Mouse (Mus musculus): ENCODE results near the gene Ccr7. TPM values are rescaled to one million over a fixed set of nuclear protein-coding genes. Genes with fewer than 3 reads are reported as not detected.

The Ccr7 gene
- polyA plus RNA-seq, 1 experiment from 2014 or later: 0.33 TPM

GRCm38 (mm10) chr11:99144940-99145339 lies 9.9 kb downstream of the Ccr7 start:
- Histone ChIP-seq H3K4me1 (ENCODE audit: control insufficient read depth, insufficient read depth, low read length) (peaks cover 61% of the 10 kb centered on the region), H3K27ac (replicated peaks; ENCODE audit: low read depth, low read length) (no peak overlapping the region), H3K9me3 (ENCODE audit: control insufficient read depth, low read length) (no peaks in the 10 kb centered on the region), H3K4me3 (ENCODE audit: low read depth, low read length) (no peak overlapping the region), H3K4me2 (ENCODE audit: low read depth, low read length) (no peak overlapping the region), H3K27me3 (replicated peaks; ENCODE audit: control insufficient read depth, insufficient read depth, low read length) (no peaks in the 10 kb centered on the region), H3K36me3 (ENCODE audit: control insufficient read depth, insufficient read depth, low read length) (no peaks in the 10 kb centered on the region), H3K9ac (ENCODE audit: low read depth, low read length) (no peak overlapping the region)
- ATAC-seq (ENCODE audit: low read depth) (no peak), DNase-seq (ENCODE audit: low spot score) (no peak)
- 87% methylated on average over 23 of the region's 23 CpGs for WGBS

- H3K4me3 ChIP-seq (ENCODE audit: low read depth, low read length): no peak overlapping the region
- whole genome bisulfite sequencing: 60% methylated on average over 5 of the region's 5 CpGs
- H3K4me2 ChIP-seq (ENCODE audit: low read depth, low read length): no peak overlapping the region
- H3K36me3 ChIP-seq (ENCODE audit: control insufficient read depth, insufficient read depth, low read length): no peaks in the 10 kb centered on the region
- no peak for ATAC-seq (ENCODE audit: low read depth)
- no peaks in the 10 kb centered on the region for H3K9me3 ChIP-seq (ENCODE audit: control insufficient read depth, low read length)
- no peak for DNase-seq (ENCODE audit: low spot score)
- no peaks in the 10 kb centered on the region for H3K27me3 ChIP-seq (replicated peaks; ENCODE audit: control insufficient read depth, insufficient read depth, low read length)
- H3K9ac ChIP-seq (ENCODE audit: low read depth, low read length): no peak overlapping the region
- H3K27ac ChIP-seq (replicated peaks; ENCODE audit: low read depth, low read length): no peak overlapping the region
- peaks cover 57% of the 10 kb centered on the region for H3K4me1 ChIP-seq (ENCODE audit: control insufficient read depth, insufficient read depth, low read length)
Observed at GRCm38 (mm10) chr11:99144456-99144855, 10.4 kb downstream of the Ccr7 start.

GRCm38 (mm10) chr11:99143123-99144082 lies 11.5 kb downstream of the Ccr7 start:
- no peaks in the 10 kb centered on the region for H3K27me3 ChIP-seq (replicated peaks; ENCODE audit: control insufficient read depth, insufficient read depth, low read length)
- peak overlapping the region; percentile 74 for H3K27ac ChIP-seq (replicated peaks; ENCODE audit: low read depth, low read length)
- DNase-seq (ENCODE audit: low spot score) (peak; percentile 54), ATAC-seq (ENCODE audit: low read depth) (no peak)
- no peaks in the 10 kb centered on the region for H3K36me3 ChIP-seq (ENCODE audit: control insufficient read depth, insufficient read depth, low read length)
- peaks cover 52% of the 10 kb centered on the region for H3K4me1 ChIP-seq (ENCODE audit: control insufficient read depth, insufficient read depth, low read length)
- no peaks in the 10 kb centered on the region for H3K9me3 ChIP-seq (ENCODE audit: control insufficient read depth, low read length)
- no peak overlapping the region; the same call in 1 of the 2 replicates for H3K4me2 ChIP-seq (ENCODE audit: low read depth, low read length)
- WGBS: 48% methylated on average over 16 of the region's 16 CpGs
- H3K4me3 ChIP-seq (ENCODE audit: low read depth, low read length): no peak overlapping the region
- H3K9ac ChIP-seq (ENCODE audit: low read depth, low read length): no peak overlapping the region

- 49% methylated on average over 18 of the region's 18 CpGs for WGBS
- Histone ChIP-seq H3K9ac (ENCODE audit: low read depth, low read length) (no peak overlapping the region), H3K9me3 (ENCODE audit: control insufficient read depth, low read length) (no peaks in the 10 kb centered on the region), H3K27ac (replicated peaks; ENCODE audit: low read depth, low read length) (peak overlapping the region; percentile 74), H3K4me3 (ENCODE audit: low read depth, low read length) (no peak overlapping the region), H3K36me3 (ENCODE audit: control insufficient read depth, insufficient read depth, low read length) (no peaks in the 10 kb centered on the region), H3K4me1 (ENCODE audit: control insufficient read depth, insufficient read depth, low read length) (peaks cover 44% of the 10 kb centered on the region), H3K4me2 (ENCODE audit: low read depth, low read length) (no peak overlapping the region; the same call in 1 of the 2 replicates), H3K27me3 (replicated peaks; ENCODE audit: control insufficient read depth, insufficient read depth, low read length) (no peaks in the 10 kb centered on the region)
- DNase-seq (ENCODE audit: low spot score): no peak
- ATAC-seq (ENCODE audit: low read depth): no peak
Observed at GRCm38 (mm10) chr11:99142493-99143095, 12.3 kb downstream of the Ccr7 start.

- Histone ChIP-seq H3K9me3 (ENCODE audit: control insufficient read depth, low read length) (no peaks in the 10 kb centered on the region), H3K9ac (ENCODE audit: low read depth, low read length) (no peak overlapping the region), H3K4me3 (ENCODE audit: low read depth, low read length) (no peak overlapping the region), H3K36me3 (ENCODE audit: control insufficient read depth, insufficient read depth, low read length) (no peaks in the 10 kb centered on the region), H3K27me3 (replicated peaks; ENCODE audit: control insufficient read depth, insufficient read depth, low read length) (no peaks in the 10 kb centered on the region), H3K4me2 (ENCODE audit: low read depth, low read length) (no peak overlapping the region), H3K27ac (replicated peaks; ENCODE audit: low read depth, low read length) (peak overlapping the region; percentile 74), H3K4me1 (ENCODE audit: control insufficient read depth, insufficient read depth, low read length) (peaks cover 39% of the 10 kb centered on the region)
- DNase-seq (ENCODE audit: low spot score) (no peak), ATAC-seq (ENCODE audit: low read depth) (no peak)
- WGBS: 65% methylated on average over 6 of the region's 6 CpGs
Observed at GRCm38 (mm10) chr11:99142046-99142445, 12.8 kb downstream of the Ccr7 start.

GRCm38 (mm10) chr11:99141600-99141999 lies 13.3 kb downstream of the Ccr7 start:
- Histone ChIP-seq H3K9me3 (ENCODE audit: control insufficient read depth, low read length) (no peaks in the 10 kb centered on the region), H3K27me3 (replicated peaks; ENCODE audit: control insufficient read depth, insufficient read depth, low read length) (no peaks in the 10 kb centered on the region), H3K27ac (replicated peaks; ENCODE audit: low read depth, low read length) (peak overlapping the region; percentile 74), H3K4me1 (ENCODE audit: control insufficient read depth, insufficient read depth, low read length) (peaks cover 34% of the 10 kb centered on the region), H3K36me3 (ENCODE audit: control insufficient read depth, insufficient read depth, low read length) (no peaks in the 10 kb centered on the region), H3K9ac (ENCODE audit: low read depth, low read length) (no peak overlapping the region), H3K4me3 (ENCODE audit: low read depth, low read length) (no peak overlapping the region), H3K4me2 (ENCODE audit: low read depth, low read length) (no peak overlapping the region)
- ATAC-seq (ENCODE audit: low read depth): peak; percentile 38; the same call in 1 of the 2 replicates
- peak; percentile 80 for DNase-seq (ENCODE audit: low spot score)
- WGBS: 41% methylated on average over 7 of the region's 7 CpGs

GRCm38 (mm10) chr11:99138976-99139375 lies 15.9 kb downstream of the Ccr7 start:
- 0 out of 2 replicates have a peak overlapping the region, but pooled peaks have one; percentile 34 for H3K27ac ChIP-seq (replicated peaks; ENCODE audit: low read depth, low read length)
- H3K9ac ChIP-seq (ENCODE audit: low read depth, low read length): no peak overlapping the region; the same call in 1 of the 2 replicates
- no peaks in the 10 kb centered on the region for H3K9me3 ChIP-seq (ENCODE audit: control insufficient read depth, low read length)
- H3K36me3 ChIP-seq (ENCODE audit: control insufficient read depth, insufficient read depth, low read length): no peaks in the 10 kb centered on the region
- H3K27me3 ChIP-seq (replicated peaks; ENCODE audit: control insufficient read depth, insufficient read depth, low read length): no peaks in the 10 kb centered on the region
- peaks cover 47% of the 10 kb centered on the region for H3K4me1 ChIP-seq (ENCODE audit: control insufficient read depth, insufficient read depth, low read length)
- no peak overlapping the region for H3K4me3 ChIP-seq (ENCODE audit: low read depth, low read length)
- no peak overlapping the region for H3K4me2 ChIP-seq (ENCODE audit: low read depth, low read length)
- ATAC-seq (ENCODE audit: low read depth): no peak
- peak; percentile 55 for DNase-seq (ENCODE audit: low spot score)
- WGBS: 53% methylated on average over 9 of the region's 9 CpGs

GRCm38 (mm10) chr11:99137385-99137784 lies 17.5 kb downstream of the Ccr7 start:
- WGBS: 73% methylated on average over 4 of the region's 4 CpGs
- no peak overlapping the region for H3K4me2 ChIP-seq (ENCODE audit: low read depth, low read length)
- no peak for DNase-seq (ENCODE audit: low spot score)
- no peak for ATAC-seq (ENCODE audit: low read depth)
- H3K4me3 ChIP-seq (ENCODE audit: low read depth, low read length): no peak overlapping the region
- no peak overlapping the region for H3K9ac ChIP-seq (ENCODE audit: low read depth, low read length)
- no peaks in the 10 kb centered on the region for H3K27me3 ChIP-seq (replicated peaks; ENCODE audit: control insufficient read depth, insufficient read depth, low read length)
- H3K4me1 ChIP-seq (ENCODE audit: control insufficient read depth, insufficient read depth, low read length): peaks cover 47% of the 10 kb centered on the region
- no peak overlapping the region for H3K27ac ChIP-seq (replicated peaks; ENCODE audit: low read depth, low read length)
- H3K9me3 ChIP-seq (ENCODE audit: control insufficient read depth, low read length): no peaks in the 10 kb centered on the region
- no peaks in the 10 kb centered on the region for H3K36me3 ChIP-seq (ENCODE audit: control insufficient read depth, insufficient read depth, low read length)

Data from embryonic facial prominence, embryonic 14.5 days (tissue).